11 mouse cellular contexts compared by ENCODE assay signal in the genomic region with DNA sequence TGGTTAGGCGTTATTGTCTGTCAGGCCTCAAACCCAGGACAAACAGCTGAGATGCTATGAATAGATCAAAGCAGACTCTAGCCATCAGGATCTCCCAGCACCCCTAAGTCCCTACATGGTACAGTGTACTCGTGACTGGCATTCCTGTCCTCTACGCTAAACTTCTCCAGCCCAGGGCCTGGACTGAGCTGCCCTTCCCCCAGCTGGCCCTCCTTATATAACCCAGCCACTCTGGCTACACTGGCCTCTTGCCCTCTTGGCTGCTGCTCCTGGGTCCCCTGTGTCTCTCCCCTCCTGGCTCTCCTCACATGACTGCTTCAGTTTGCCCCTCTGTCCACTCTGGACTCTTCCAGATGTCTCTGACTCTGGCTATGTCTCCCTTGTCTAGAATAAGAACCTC. TPM values are rescaled to one million over a fixed set of nuclear protein-coding genes. Genes with fewer than 3 reads are reported as not detected.
DNase-seq lines count a peak whose midpoint lies in the region; ATAC-seq and TF ChIP-seq lines count a peak whose summit lies in the region.
"Had no signal": no experiment of that assay in that cellular context is flagged by ENCODE, and none has a peak within 500 bp of the region (broad histone marks: within the 10 kb centered on the region; RNA-seq: fewer than 3 reads in every experiment).

No protein-coding gene starts in this region.

- no peak overlapping the region for H3K4me2 ChIP-seq in liver, embryonic 16.5 days (ENCODE audit: low read depth, low read length)
- H3K4me2 ChIP-seq in intestine, embryonic 16.5 days (ENCODE audit: low read depth, low read length): no peak overlapping the region
- H3K4me2 ChIP-seq: forebrain, embryonic 12.5 days had no signal

- 0 out of 2 replicates have a peak overlapping the region, but pooled peaks have one; percentile 7 for H3K27ac ChIP-seq in layer of hippocampus, adult 2 months
- peak overlapping the region; percentile 67; the same call in 1 of the 2 replicates for H3K27ac ChIP-seq in heart, embryonic 10.5 days
- peak overlapping the region; percentile 72 for H3K27ac ChIP-seq in liver, embryonic 16.5 days (ENCODE audit: low read length)
- H3K27ac ChIP-seq in intestine, embryonic 16.5 days (ENCODE audit: low read length): no peak overlapping the region
- H3K27ac ChIP-seq: forebrain, embryonic 12.5 days had no signal

- no peaks in the 10 kb centered on the region for H3K27me3 ChIP-seq in heart, embryonic 10.5 days (ENCODE audit: insufficient read depth, poor library complexity, severe bottlenecking)
- H3K27me3 ChIP-seq in liver, embryonic 16.5 days (ENCODE audit: control insufficient read depth, insufficient read depth, low read depth, low read length): no peaks in the 10 kb centered on the region
- no peaks in the 10 kb centered on the region for H3K27me3 ChIP-seq in intestine, embryonic 16.5 days (replicated peaks; ENCODE audit: control insufficient read depth, insufficient read depth, low read length)
- H3K27me3 ChIP-seq: forebrain, embryonic 12.5 days had no signal

- 46% methylated on average over 3 of the region's 3 CpGs for WGBS in heart, embryonic 10.5 days
- 67% methylated on average over 3 of the region's 3 CpGs for WGBS in liver, embryonic 16.5 days (ENCODE audit: insufficient replicate concordance)
- WGBS in intestine, embryonic 16.5 days: 75% methylated on average over 3 of the region's 3 CpGs

- peak overlapping the region; percentile 26; the same call in 1 of the 2 replicates for H3K9ac ChIP-seq in liver, embryonic 16.5 days (ENCODE audit: low read depth, low read length)
- no peak overlapping the region for H3K9ac ChIP-seq in intestine, embryonic 16.5 days (ENCODE audit: low read depth, low read length)
- H3K9ac ChIP-seq: forebrain, embryonic 12.5 days had no signal

- no peak for ATAC-seq in liver, embryonic 16.5 days (ENCODE audit: low read depth)
- no peak for ATAC-seq in intestine, embryonic 16.5 days
- no peak for ATAC-seq in erythroblast, adult 5-6 weeks (replicated peaks; ENCODE audit: low FRiP score, poor library complexity, severe bottlenecking)
- ATAC-seq: inflammation-experienced regulatory T-cells, adult 6 months had no signal

- no peak for DNase-seq in layer of hippocampus, adult 2 months (ENCODE audit: low spot score in 2 of 2)
- no peak for DNase-seq in layer of hippocampus, postnatal 25 days (ENCODE audit: extremely low spot score in 1 of 2, low spot score in 1 of 2)
- no peak for DNase-seq in heart, embryonic 10.5 days (ENCODE audit: low spot score)
- peak; percentile 42 for DNase-seq in induced T-regulatory cell, adult 2 months (ENCODE audit: low read depth)
- DNase-seq: cerebellum, adult 8-10 months; gastrocnemius, postnatal 25 days had no signal

- no peak overlapping the region for H3K4me3 ChIP-seq in layer of hippocampus, adult 2 months
- H3K4me3 ChIP-seq in heart, embryonic 10.5 days: no peak overlapping the region
- no peak overlapping the region for H3K4me3 ChIP-seq in liver, embryonic 16.5 days (ENCODE audit: low read depth, low read length)
- H3K4me3 ChIP-seq in intestine, embryonic 16.5 days (ENCODE audit: low read length): no peak overlapping the region
- H3K4me3 ChIP-seq: forebrain, embryonic 12.5 days had no signal

- no peaks in the 10 kb centered on the region for H3K9me3 ChIP-seq in heart, embryonic 10.5 days
- no peaks in the 10 kb centered on the region for H3K9me3 ChIP-seq in liver, embryonic 16.5 days (replicated peaks; ENCODE audit: control insufficient read depth, low read length)
- no peaks in the 10 kb centered on the region for H3K9me3 ChIP-seq in intestine, embryonic 16.5 days (ENCODE audit: control insufficient read depth, low read length)
- H3K9me3 ChIP-seq: forebrain, embryonic 12.5 days had no signal

- peaks cover 41% of the 10 kb centered on the region for H3K4me1 ChIP-seq in heart, embryonic 10.5 days
- H3K4me1 ChIP-seq in liver, embryonic 16.5 days (ENCODE audit: control insufficient read depth, low read depth, low read length): peaks cover 53% of the 10 kb centered on the region
- H3K4me1 ChIP-seq in intestine, embryonic 16.5 days (ENCODE audit: control insufficient read depth, insufficient read depth, low read length): 0 out of 2 replicates have a peak, but pooled peaks cover 4% of the 10 kb centered on the region

- no peaks in the 10 kb centered on the region for H3K36me3 ChIP-seq in heart, embryonic 10.5 days
- no peaks in the 10 kb centered on the region for H3K36me3 ChIP-seq in liver, embryonic 16.5 days (ENCODE audit: control insufficient read depth, insufficient read depth)
- no peaks in the 10 kb centered on the region for H3K36me3 ChIP-seq in intestine, embryonic 16.5 days (ENCODE audit: control insufficient read depth, insufficient read depth, low read length)
- H3K36me3 ChIP-seq: forebrain, embryonic 12.5 days had no signal

- no peak for TF ChIP-seq CTCF in layer of hippocampus, adult 2 months (conservative IDR thresholded peaks at IDR 0.05)

RNA-seq across cellular contexts. Expression of gene Ifnar1, which starts 22.4 kb away (rescaled TPM):
- 10 to 100 TPM; 42.2 to 45.9 TPM for total RNA-seq in layer of hippocampus, adult 2 months (2021)
- total RNA-seq in layer of hippocampus, postnatal 25 days (2021): 10 to 100 TPM; 48.8 to 55.6 TPM
- polyA plus RNA-seq in heart, embryonic 10.5 days (2016; fragmentation: Nextera tagmentation; extraction: Ambion mirVana): 43.2 and 43.9 TPM in 2 replicates
- polyA plus RNA-seq in liver, embryonic 16.5 days (2015; fragmentation: Nextera tagmentation; extraction: Ambion mirVana): 21.3 and 25.0 TPM in 2 replicates
- polyA plus RNA-seq in intestine, embryonic 16.5 days (2015; fragmentation: Nextera tagmentation; extraction: Ambion mirVana): 39.4 and 39.5 TPM in 2 replicates
- 81.7 and 93.6 TPM in 2 replicates for total RNA-seq in erythroblast, adult 5-6 weeks (2015; ENCODE audit: low replicate concordance)
- 133 and 147 TPM in 2 replicates for total RNA-seq in erythroblast, adult 5-6 weeks (2017; ENCODE audit: low replicate concordance)

RNA-seq across cellular contexts. Expression of gene Il10rb, which starts 56.7 kb away (rescaled TPM):
- total RNA-seq in layer of hippocampus, adult 2 months (2021): 1 to 10 TPM; 8.6 to 9.0 TPM
- 10 to 100 TPM in 1 of 2 experiments, 1 to 10 TPM in 1; 9.7 to 11.2 TPM for total RNA-seq in layer of hippocampus, postnatal 25 days (2021)
- 29.6 and 37.0 TPM in 2 replicates for polyA plus RNA-seq in heart, embryonic 10.5 days (2016; fragmentation: Nextera tagmentation; extraction: Ambion mirVana)
- 32.3 and 33.6 TPM in 2 replicates for polyA plus RNA-seq in liver, embryonic 16.5 days (2015; fragmentation: Nextera tagmentation; extraction: Ambion mirVana)
- 103 and 120 TPM in 2 replicates for polyA plus RNA-seq in intestine, embryonic 16.5 days (2015; fragmentation: Nextera tagmentation; extraction: Ambion mirVana)
- total RNA-seq in erythroblast, adult 5-6 weeks (2015; ENCODE audit: low replicate concordance): 43.9 and 52.3 TPM in 2 replicates
- total RNA-seq in erythroblast, adult 5-6 weeks (2017; ENCODE audit: low replicate concordance): 39.4 and 48.8 TPM in 2 replicates
